Comparison of ENCODE assay signal across 24 mouse cellular contexts in the genomic region with DNA sequence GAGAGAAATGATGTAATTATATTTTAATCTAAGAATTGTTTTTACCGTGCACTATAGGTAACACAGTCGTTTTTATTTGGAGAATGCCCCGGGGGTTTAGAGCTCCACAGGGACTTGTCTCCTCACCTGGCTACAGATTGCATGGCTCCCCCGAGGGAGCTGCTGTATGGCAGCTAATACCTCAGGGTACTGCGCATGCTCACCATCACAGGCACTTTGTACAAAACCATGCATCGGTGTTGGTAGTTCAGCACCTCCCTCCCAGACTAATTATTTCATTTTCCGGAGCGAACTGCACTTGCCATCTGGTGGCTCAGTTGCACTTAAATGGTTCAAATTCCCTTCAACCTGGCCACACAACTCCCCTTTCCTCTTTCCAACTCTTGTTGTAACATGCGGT.
A peak's percentile ranks its signal among the peaks of the same experiment; 100 is the strongest.
DNase-seq lines count a peak whose midpoint lies in the region; ATAC-seq and TF ChIP-seq lines count a peak whose summit lies in the region.
"Had no signal": no experiment of that assay in that cellular context is flagged by ENCODE, and none has a peak within 500 bp of the region (broad histone marks: within the 10 kb centered on the region; RNA-seq: fewer than 3 reads in every experiment).

No protein-coding gene starts in this region.

- no peak for TF ChIP-seq POLR2A in cerebellum, adult 2 months (IDR thresholded peaks at IDR 0.05; ENCODE audit: borderline replicate concordance, insufficient read depth, low read length)

- H3K36me3 ChIP-seq in forebrain, embryonic 12.5 days (replicated peaks) = no peaks in the 10 kb centered on the region
- H3K36me3 ChIP-seq: embryonic facial prominence, embryonic 15.5 days; forebrain, embryonic 10.5 days; forebrain, embryonic 15.5 days; G1E; heart, embryonic 15.5 days; hindbrain, embryonic 10.5 days; intestine, embryonic 15.5 days had no signal

- no peak overlapping the region for H3K27ac ChIP-seq in cerebellum, adult 2 months (ENCODE audit: insufficient read depth, low read length)
- no peak overlapping the region for H3K27ac ChIP-seq in forebrain, embryonic 12.5 days
- H3K27ac ChIP-seq: embryonic facial prominence, embryonic 15.5 days; forebrain, embryonic 10.5 days; forebrain, embryonic 15.5 days; heart, adult 2 months; heart, embryonic 15.5 days; hindbrain, embryonic 10.5 days; hindbrain, embryonic 14.5 days; intestine, embryonic 15.5 days had no signal

- no peak overlapping the region for H3K9ac ChIP-seq in forebrain, embryonic 12.5 days
- H3K9ac ChIP-seq: embryonic facial prominence, embryonic 15.5 days; forebrain, embryonic 15.5 days; heart, embryonic 15.5 days; hindbrain, embryonic 14.5 days; intestine, embryonic 15.5 days had no signal

- 23% methylated on average over 9 of the region's 9 CpGs for WGBS in cerebellum, adult 2 months
- WGBS in forebrain, embryonic 12.5 days = 85% methylated on average over 9 of the region's 9 CpGs

- no peak for TF ChIP-seq CTCF in cerebellum, adult 2 months (IDR thresholded peaks at IDR 0.05; ENCODE audit: borderline replicate concordance, insufficient read depth, low read depth, low read length)

- H3K4me2 ChIP-seq in forebrain, embryonic 12.5 days = no peak overlapping the region
- H3K4me2 ChIP-seq: embryonic facial prominence, embryonic 15.5 days; forebrain, embryonic 15.5 days; heart, embryonic 11.5 days; heart, embryonic 15.5 days; hindbrain, embryonic 14.5 days; intestine, embryonic 15.5 days had no signal

- H3K4me1 ChIP-seq in cerebellum, adult 2 months (ENCODE audit: control insufficient read depth, insufficient read depth, low read length) = no peaks in the 10 kb centered on the region; the same call in 1 of the 2 replicates
- no peaks in the 10 kb centered on the region for H3K4me1 ChIP-seq in forebrain, embryonic 12.5 days
- H3K4me1 ChIP-seq: embryonic facial prominence, embryonic 15.5 days; forebrain, embryonic 10.5 days; forebrain, embryonic 15.5 days; heart, embryonic 15.5 days; hindbrain, embryonic 10.5 days; intestine, embryonic 15.5 days had no signal

- ATAC-seq in cerebellum, adult (ENCODE audit: insufficient number of reproducible peaks, low FRiP score, low TSS enrichment) = peak; percentile 56
- no peak for ATAC-seq in forebrain, embryonic 12.5 days (ENCODE audit: low FRiP score)
- ATAC-seq: CD4-positive, CD25-positive, alpha-beta regulatory T cell, adult 4 months; forebrain, embryonic 15.5 days; intestine, embryonic 15.5 days had no signal

- H3K4me3 ChIP-seq in cerebellum, adult 2 months (replicated peaks; ENCODE audit: insufficient read depth, low read depth, low read length) = no peak overlapping the region
- no peak overlapping the region for H3K4me3 ChIP-seq in forebrain, embryonic 12.5 days (replicated peaks)
- H3K4me3 ChIP-seq: embryonic facial prominence, embryonic 15.5 days; erythroblast, embryonic 14.5 days; forebrain, embryonic 10.5 days; forebrain, embryonic 15.5 days; heart, adult 2 months; heart, embryonic 15.5 days; hindbrain, embryonic 10.5 days; intestine, embryonic 15.5 days had no signal

- no peaks in the 10 kb centered on the region for H3K9me3 ChIP-seq in forebrain, embryonic 12.5 days
- H3K9me3 ChIP-seq: embryonic facial prominence, embryonic 15.5 days; forebrain, embryonic 10.5 days; forebrain, embryonic 15.5 days; G1E; heart, embryonic 15.5 days; hindbrain, embryonic 10.5 days; intestine, embryonic 15.5 days had no signal

- DNase-seq in cerebellum, postnatal 4 days (ENCODE audit: low spot score in 2 of 2) = no peak
- peak; percentile 66 for DNase-seq in brain, adult 2 months (ENCODE audit: low read depth, low spot score)
- peak; percentile 25 to 55 for DNase-seq in cerebellum, adult 2 months
- DNase-seq in cerebellum, postnatal 14 days = peak; percentile 17 to 43
- no peak for DNase-seq in adrenal gland, adult (ENCODE audit: inconsistent age in 2 of 2, low spot score in 1 of 2)
- no peak for DNase-seq in thymus, postnatal 0 days (ENCODE audit: low spot score)
- DNase-seq: adrenal gland, postnatal 14 days; B cell, adult 2 months; gastrocnemius, postnatal 10 days; heart, adult 2 months; kidney, adult 18-20 months had no signal

- H3K27me3 ChIP-seq in cerebellum, adult 2 months (ENCODE audit: control insufficient read depth, insufficient read depth, low read length) = no peaks in the 10 kb centered on the region; the same call in 1 of the 2 replicates
- no peaks in the 10 kb centered on the region for H3K27me3 ChIP-seq in forebrain, embryonic 12.5 days
- H3K27me3 ChIP-seq: embryonic facial prominence, embryonic 15.5 days; forebrain, embryonic 15.5 days; heart, embryonic 15.5 days; intestine, embryonic 15.5 days had no signal

Comparison
In these comparisons a context has a peak if more than half of its experiments do, and no peak if none do; other contexts are left out.
1. DNase-seq: peak in brain, adult 2 months (single experiment), cerebellum, adult 2 months (2 of 2) and cerebellum, postnatal 14 days (2 of 2); none in cerebellum, postnatal 4 days (0 of 2), adrenal gland, adult (0 of 2) and thymus, postnatal 0 days (single experiment).